Mouse (Mus musculus) liver, adult 2 months (tissue): ENCODE measurements at regions not wholly inside any gene's neighbourhood (a gene's known extent, or its start where the extent isn't known, plus 50 kb on each side); places are given as distances from the start of the nearest gene placed in this dataset.

Experiments used
- DNase-seq: peaks from one replicate; pipeline ENCODE4 v3.0.0-alpha.2; 2011; ENCODE audit warnings: low read depth, low spot score; ENCODE audit errors: extremely low read depth
- H3K27ac ChIP-seq: fragments of 200-500 bp; replicated peaks from 2 replicates; pipeline ENCODE4 v1.5.1; 2012; ENCODE audit warnings: low read depth, mild to moderate bottlenecking, control low read depth, inconsistent platforms, low read length; ENCODE audit not compliant: insufficient read depth
- H3K27me3 ChIP-seq: fragments of 200-500 bp; 2 replicates; pipeline ENCODE4 v1.6.1; 2012; ENCODE audit warnings: mild to moderate bottlenecking, moderate library complexity, low read length, inconsistent platforms; ENCODE audit not compliant: control insufficient read depth, insufficient read depth
- H3K36me3 ChIP-seq: fragments of 200-500 bp; 2 replicates; pipeline ENCODE4 v1.6.1; 2012; ENCODE audit warnings: low read length, inconsistent platforms; ENCODE audit not compliant: control insufficient read depth, insufficient read depth
- H3K4me1 ChIP-seq: fragments of 200-500 bp; 2 replicates; pipeline ENCODE4 v1.6.1; 2011; ENCODE audit warnings: low read length; ENCODE audit not compliant: control insufficient read depth, insufficient read depth
- H3K4me3 ChIP-seq: fragments of 200-500 bp; 2 replicates; pipeline ENCODE4 v1.5.1; 2011; ENCODE audit warnings: low read depth, mild to moderate bottlenecking, control low read depth, low read length, moderate library complexity; ENCODE audit not compliant: insufficient read depth
- H3K79me2 ChIP-seq: fragments of 200-500 bp; 2 replicates; pipeline ENCODE4 v1.6.1; 2012; ENCODE audit warnings: inconsistent platforms, mild to moderate bottlenecking, low read length, moderate library complexity; ENCODE audit not compliant: control insufficient read depth, insufficient read depth
- H3K9ac ChIP-seq: fragments of 200-500 bp; 2 replicates; pipeline ENCODE4 v1.6.1; 2012; ENCODE audit warnings: low read depth, mild to moderate bottlenecking, control low read depth, inconsistent platforms, low read length
- CTCF ChIP-seq: fragments of 200-500 bp; IDR thresholded peaks from 2 replicates; pipeline ENCODE4 v1.5.1; 2011; ENCODE audit warnings: low read depth, low read length, control low read depth
- POLR2A ChIP-seq: fragments of 200-500 bp; IDR thresholded peaks from 2 replicates; pipeline ENCODE4 v1.6.1; 2011; ENCODE audit warnings: low read length, control low read depth; ENCODE audit not compliant: insufficient read depth; ENCODE audit errors: extremely low read depth
- WGBS: fragments of 180-500 bp; shearing (Covaris S2); methylation state at CpG from one replicate; pipeline ENCODE4 v1.1.7; 2018; 5-methylcytosine and 5-hydroxymethylcytosine counted together

GRCm38 (mm10) chr11:17549148-17549547, 291.8 kb downstream of the C1d start:
- Histone ChIP-seq H3K27me3 (peaks cover 5% of the 10 kb centered on the region; the same call in 1 of the 2 replicates), H3K79me2 (no peaks in the 10 kb centered on the region), H3K36me3 (no peaks in the 10 kb centered on the region), H3K27ac (no peak overlapping the region), H3K9ac (no peak overlapping the region), H3K4me1 (no peaks in the 10 kb centered on the region), H3K4me3 (no peak overlapping the region)
- no peak for TF ChIP-seq POLR2A
- no peak for TF ChIP-seq CTCF
- no peak for DNase-seq
- 88% methylated on average over 5 of the region's 5 CpGs for WGBS

- no peak overlapping the region for H3K4me3 ChIP-seq
- TF ChIP-seq CTCF: no peak
- no peak for TF ChIP-seq POLR2A
- no peak for DNase-seq
- no peak overlapping the region for H3K9ac ChIP-seq
- no peaks in the 10 kb centered on the region for H3K79me2 ChIP-seq
- no peak overlapping the region for H3K27ac ChIP-seq
- H3K4me1 ChIP-seq: no peaks in the 10 kb centered on the region
- 72% methylated on average over 3 of the region's 3 CpGs for WGBS
- no peaks in the 10 kb centered on the region; the same call in 1 of the 2 replicates for H3K27me3 ChIP-seq
- H3K36me3 ChIP-seq: no peaks in the 10 kb centered on the region
Observed at GRCm38 (mm10) chr11:17555276-17555675, 297.9 kb downstream of the C1d start.

GRCm38 (mm10) chr11:17591780-17592487, 334.6 kb downstream of the C1d start:
- no peaks in the 10 kb centered on the region for H3K79me2 ChIP-seq
- no peaks in the 10 kb centered on the region for H3K4me1 ChIP-seq
- H3K27me3 ChIP-seq: no peaks in the 10 kb centered on the region
- no peaks in the 10 kb centered on the region for H3K36me3 ChIP-seq
- no peak for DNase-seq
- H3K9ac ChIP-seq: no peak overlapping the region
- H3K4me3 ChIP-seq: no peak overlapping the region
- TF ChIP-seq POLR2A (no peak), CTCF (no peak)
- no peak overlapping the region for H3K27ac ChIP-seq
- WGBS: 48% methylated on average over 3 of the region's 3 CpGs

- no peak for TF ChIP-seq CTCF
- no peak for TF ChIP-seq POLR2A
- WGBS: 82% methylated on average over 6 of the region's 6 CpGs
- DNase-seq: no peak
Observed at GRCm38 (mm10) chr11:17603726-17604493, 346.5 kb downstream of the C1d start.

GRCm38 (mm10) chr11:17620462-17621248, 333.0 kb downstream of the Etaa1 start:
- H3K79me2 ChIP-seq: no peaks in the 10 kb centered on the region
- H3K4me3 ChIP-seq: no peak overlapping the region
- no peak overlapping the region for H3K9ac ChIP-seq
- no peaks in the 10 kb centered on the region for H3K27me3 ChIP-seq
- 66% methylated on average over 3 of the region's 3 CpGs for WGBS
- H3K36me3 ChIP-seq: no peaks in the 10 kb centered on the region
- no peak for DNase-seq
- H3K27ac ChIP-seq: no peak overlapping the region
- no peaks in the 10 kb centered on the region for H3K4me1 ChIP-seq
- no peak for TF ChIP-seq CTCF

More at GRCm38 (mm10) chr11:17603726-17604493, 346.5 kb downstream of the C1d start:
- Histone ChIP-seq H3K79me2 (no peaks in the 10 kb centered on the region), H3K4me1 (no peaks in the 10 kb centered on the region), H3K4me3 (no peak overlapping the region), H3K27me3 (no peaks in the 10 kb centered on the region), H3K9ac (no peak overlapping the region), H3K36me3 (no peaks in the 10 kb centered on the region), H3K27ac (no peak overlapping the region)
